Mouse (Mus musculus) embryonic facial prominence, embryonic 13.5 days (tissue): ENCODE results near the gene Scd4. TPM values are rescaled to one million over a fixed set of nuclear protein-coding genes. Genes with fewer than 3 reads are reported as not detected.

Source experiments
- ATAC-seq: fragments of 200-750 bp; cut with Nextera tagmentation; 2 replicates; pipeline ENCODE4 v1.8.0; 2017; ENCODE audit warnings: low read depth; ENCODE audit not compliant: insufficient number of reproducible peaks, insufficient read depth, low FRiP score, low TSS enrichment
- H3K27ac ChIP-seq: fragments of 300-500 bp; sonication (generic); 2 replicates; pipeline ENCODE4 v1.5.1; 2015; ENCODE audit warnings: moderate library complexity, mild to moderate bottlenecking, inconsistent platforms
- H3K27me3 ChIP-seq: fragments of 300-500 bp; sonication (generic); 2 replicates; pipeline ENCODE4 v1.6.1; 2015; ENCODE audit warnings: mild to moderate bottlenecking, inconsistent platforms
- H3K36me3 ChIP-seq: fragments of 300-500 bp; sonication (generic); 2 replicates; pipeline ENCODE4 v1.6.1; 2015; ENCODE audit warnings: mild to moderate bottlenecking, inconsistent platforms
- H3K4me1 ChIP-seq: fragments of 300-500 bp; sonication (generic); 2 replicates; pipeline ENCODE4 v1.6.1; 2015; ENCODE audit warnings: inconsistent platforms
- H3K4me2 ChIP-seq: fragments of 300-500 bp; sonication (generic); 2 replicates; pipeline ENCODE4 v1.6.1; 2015; ENCODE audit warnings: moderate library complexity, mild to moderate bottlenecking, inconsistent platforms
- H3K4me3 ChIP-seq: fragments of 300-500 bp; sonication (generic); 2 replicates; pipeline ENCODE4 v1.5.1; 2015; ENCODE audit warnings: mild to moderate bottlenecking, inconsistent platforms
- H3K9ac ChIP-seq: fragments of 300-500 bp; sonication (generic); 2 replicates; pipeline ENCODE4 v1.6.1; 2015; ENCODE audit warnings: mild to moderate bottlenecking, inconsistent platforms
- H3K9me3 ChIP-seq: fragments of 300-500 bp; sonication (generic); 2 replicates; pipeline ENCODE4 v1.6.1; 2016; ENCODE audit warnings: inconsistent platforms
- WGBS: fragments of 180-500 bp; shearing (Covaris S2); methylation state at CpG from one replicate; pipeline ENCODE4 v1.1.7; 2015; ENCODE audit warnings: mixed read lengths; 5-methylcytosine and 5-hydroxymethylcytosine counted together
- polyA plus RNA-seq: library from polyadenylated mRNA; unstranded; fragments of >200 nt; fragmentation: Nextera tagmentation; extraction: Ambion mirVana; gene quantifications from 2 replicates; pipeline ENCODE4 v1.2.1, GENCODE M21; 2015

The Scd4 gene
- polyA plus RNA-seq, 1 experiment from 2014 or later = 0.15 TPM

DNA sequence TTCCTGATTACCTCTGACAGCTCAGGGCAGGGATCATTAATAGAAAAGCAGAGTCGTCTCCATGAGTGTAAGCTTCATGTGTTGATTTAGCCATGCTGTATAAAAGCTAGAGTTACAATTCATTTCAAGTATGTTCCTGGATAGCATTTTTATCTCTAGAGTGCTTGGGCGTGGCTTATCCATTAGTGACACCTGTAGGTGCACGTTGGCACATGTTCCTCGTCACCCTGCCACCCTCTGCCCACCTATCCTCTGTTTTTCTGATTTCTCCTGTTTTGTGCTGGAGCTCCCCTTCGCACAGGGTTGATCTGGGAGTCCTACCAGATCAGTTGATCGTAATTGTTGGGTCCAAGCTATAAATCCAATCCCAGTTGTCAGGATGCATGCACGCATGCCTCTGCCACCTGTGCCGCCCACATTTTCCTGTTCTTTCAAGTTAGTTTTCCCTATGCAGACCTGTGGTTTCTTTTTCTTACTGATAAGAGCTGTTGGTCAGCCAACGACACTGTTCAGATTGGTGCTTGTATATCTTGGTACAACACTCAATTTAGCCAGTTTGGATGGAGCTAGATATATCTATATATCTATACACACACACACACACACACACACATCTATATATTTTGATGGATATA, 31.1 kb upstream of the Scd4 start:
- no peak overlapping the region; the same call in 1 of the 2 replicates for H3K4me2 ChIP-seq
- H3K36me3 ChIP-seq = peaks cover 96% of the 10 kb centered on the region
- H3K9ac ChIP-seq = no peak overlapping the region
- H3K27me3 ChIP-seq = no peaks in the 10 kb centered on the region
- no peak for ATAC-seq
- H3K4me3 ChIP-seq = no peak overlapping the region
- H3K27ac ChIP-seq = no peak overlapping the region
- H3K9me3 ChIP-seq = no peaks in the 10 kb centered on the region
- H3K4me1 ChIP-seq = peaks cover 80% of the 10 kb centered on the region
- 77% methylated on average over 9 of the region's 9 CpGs for WGBS

- H3K9ac ChIP-seq = no peak overlapping the region
- H3K27me3 ChIP-seq = no peaks in the 10 kb centered on the region
- no peak for ATAC-seq
- WGBS = 88% methylated on average over 11 of the region's 11 CpGs
- H3K27ac ChIP-seq = no peak overlapping the region
- no peak overlapping the region for H3K4me2 ChIP-seq
- H3K36me3 ChIP-seq = peaks cover 96% of the 10 kb centered on the region
- H3K4me3 ChIP-seq = no peak overlapping the region
- H3K9me3 ChIP-seq = no peaks in the 10 kb centered on the region
- H3K4me1 ChIP-seq = peaks cover 69% of the 10 kb centered on the region
These were observed 30.0 kb upstream of the Scd4 start for GRCm38 (mm10) chr19:44302901-44303300.

GRCm38 (mm10) chr19:44303502-44303901, 29.4 kb upstream of the Scd4 start:
- H3K9ac ChIP-seq = no peak overlapping the region
- H3K27ac ChIP-seq = no peak overlapping the region
- H3K4me3 ChIP-seq = no peak overlapping the region
- H3K4me2 ChIP-seq = no peak overlapping the region
- H3K27me3 ChIP-seq = no peaks in the 10 kb centered on the region
- no peak for ATAC-seq
- H3K9me3 ChIP-seq = no peaks in the 10 kb centered on the region
- 76% methylated on average over 8 of the region's 8 CpGs for WGBS
- H3K4me1 ChIP-seq = peaks cover 63% of the 10 kb centered on the region
- H3K36me3 ChIP-seq = peaks cover 92% of the 10 kb centered on the region

GRCm38 (mm10) chr19:44304419-44304818, 28.5 kb upstream of the Scd4 start:
- Histone ChIP-seq H3K4me3 (no peak overlapping the region), H3K27me3 (no peaks in the 10 kb centered on the region), H3K9ac (no peak overlapping the region), H3K4me1 (peaks cover 53% of the 10 kb centered on the region), H3K9me3 (no peaks in the 10 kb centered on the region), H3K27ac (no peak overlapping the region), H3K4me2 (no peak overlapping the region), H3K36me3 (peaks cover 87% of the 10 kb centered on the region)
- 82% methylated on average over 10 of the region's 10 CpGs for WGBS
- ATAC-seq = no peak

GRCm38 (mm10) chr19:44304851-44305510, 27.9 kb upstream of the Scd4 start:
- Histone ChIP-seq H3K4me1 (peaks cover 48% of the 10 kb centered on the region), H3K9ac (no peak overlapping the region), H3K9me3 (no peaks in the 10 kb centered on the region), H3K27ac (peak overlapping the region; percentile 22; the same call in 1 of the 2 replicates), H3K4me2 (no peak overlapping the region), H3K36me3 (peaks cover 83% of the 10 kb centered on the region), H3K4me3 (no peak overlapping the region), H3K27me3 (no peaks in the 10 kb centered on the region)
- 86% methylated on average over 16 of the region's 16 CpGs for WGBS
- ATAC-seq = no peak

DNA sequence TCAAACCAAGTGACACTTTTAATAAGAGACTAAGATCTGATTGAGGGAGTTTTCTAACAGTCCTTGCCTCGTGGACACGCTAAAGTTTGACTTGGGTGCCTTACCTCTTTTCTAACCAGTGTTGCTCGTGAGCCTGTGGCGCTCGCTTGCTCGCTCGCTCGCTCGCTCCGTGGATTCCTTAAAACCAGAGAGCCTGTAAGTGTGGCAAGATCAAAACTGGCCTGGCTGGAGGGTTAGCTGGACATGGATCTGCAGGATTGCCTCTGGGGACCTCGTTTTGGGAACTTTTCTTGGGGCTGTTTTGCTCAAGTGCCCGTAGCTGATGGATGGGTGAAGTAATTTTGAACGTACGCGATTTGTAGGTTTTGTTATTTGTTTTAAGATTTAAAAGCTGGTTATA, 27.2 kb upstream of the Scd4 start:
- Histone ChIP-seq H3K36me3 (peaks cover 76% of the 10 kb centered on the region), H3K27ac (no peak overlapping the region), H3K9me3 (no peaks in the 10 kb centered on the region), H3K4me2 (no peak overlapping the region), H3K4me1 (peaks cover 41% of the 10 kb centered on the region), H3K4me3 (no peak overlapping the region), H3K27me3 (no peaks in the 10 kb centered on the region), H3K9ac (no peak overlapping the region)
- WGBS = 90% methylated on average over 15 of the region's 15 CpGs
- ATAC-seq = no peak

DNA sequence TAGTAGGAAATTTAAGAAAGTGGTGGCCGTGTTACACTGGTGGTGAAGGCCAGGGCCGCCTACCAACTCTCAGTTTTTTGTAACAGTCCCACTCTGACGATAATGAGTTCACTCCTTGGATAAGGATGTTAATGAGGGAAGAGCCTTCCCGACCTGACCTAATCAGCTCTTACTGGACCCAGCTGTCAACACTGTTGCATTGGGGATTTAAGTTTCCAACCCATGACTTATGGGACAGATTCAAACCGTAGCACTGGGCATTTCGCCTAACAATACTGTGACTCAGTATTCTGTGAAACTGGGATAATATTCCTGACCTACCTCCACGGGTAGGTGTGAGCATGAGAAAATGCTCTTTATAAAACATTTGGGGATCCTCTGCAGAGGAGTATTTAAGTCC, 26.7 kb upstream of the Scd4 start:
- no peak overlapping the region for H3K27ac ChIP-seq
- WGBS = 80% methylated on average over 7 of the region's 7 CpGs
- no peaks in the 10 kb centered on the region for H3K27me3 ChIP-seq
- H3K4me1 ChIP-seq = peaks cover 40% of the 10 kb centered on the region
- no peak overlapping the region for H3K4me3 ChIP-seq
- H3K9ac ChIP-seq = no peak overlapping the region
- no peak for ATAC-seq
- H3K36me3 ChIP-seq = peaks cover 71% of the 10 kb centered on the region
- no peaks in the 10 kb centered on the region for H3K9me3 ChIP-seq
- no peak overlapping the region for H3K4me2 ChIP-seq

- Histone ChIP-seq H3K36me3 (peaks cover 61% of the 10 kb centered on the region), H3K27ac (peak overlapping the region; percentile 16; the same call in 1 of the 2 replicates), H3K4me1 (peaks cover 35% of the 10 kb centered on the region), H3K9me3 (no peaks in the 10 kb centered on the region), H3K4me3 (no peak overlapping the region), H3K27me3 (no peaks in the 10 kb centered on the region), H3K4me2 (no peak overlapping the region), H3K9ac (no peak overlapping the region)
- no peak for ATAC-seq
- 83% methylated on average over 9 of the region's 9 CpGs for WGBS
These were observed 25.6 kb upstream of the Scd4 start for GRCm38 (mm10) chr19:44307101-44307914.

GRCm38 (mm10) chr19:44307915-44308470, 24.9 kb upstream of the Scd4 start:
- H3K4me3 ChIP-seq = no peak overlapping the region
- peaks cover 54% of the 10 kb centered on the region for H3K36me3 ChIP-seq
- no peak overlapping the region for H3K27ac ChIP-seq
- H3K9me3 ChIP-seq = no peaks in the 10 kb centered on the region
- H3K27me3 ChIP-seq = no peaks in the 10 kb centered on the region
- H3K9ac ChIP-seq = no peak overlapping the region
- no peak overlapping the region for H3K4me2 ChIP-seq
- 81% methylated on average over 6 of the region's 6 CpGs for WGBS
- no peak for ATAC-seq
- peaks cover 28% of the 10 kb centered on the region for H3K4me1 ChIP-seq

GRCm38 (mm10) chr19:44308611-44309246, 24.2 kb upstream of the Scd4 start:
- no peaks in the 10 kb centered on the region for H3K27me3 ChIP-seq
- H3K27ac ChIP-seq = 0 out of 2 replicates have a peak overlapping the region, but pooled peaks have one; percentile 1
- H3K4me3 ChIP-seq = no peak overlapping the region
- H3K9ac ChIP-seq = no peak overlapping the region
- 81% methylated on average over 8 of the region's 8 CpGs for whole genome bisulfite sequencing
- ATAC-seq = no peak
- H3K4me1 ChIP-seq = peaks cover 23% of the 10 kb centered on the region
- no peaks in the 10 kb centered on the region for H3K9me3 ChIP-seq
- H3K36me3 ChIP-seq = peaks cover 47% of the 10 kb centered on the region
- H3K4me2 ChIP-seq = no peak overlapping the region
